Mouse (Mus musculus): ENCODE data around the gene Ntn3. TPM values are rescaled to one million over a fixed set of nuclear protein-coding genes. Genes with fewer than 3 reads are reported as not detected.

Ntn3 gene
- 9.2 and 9.5 TPM in 2 replicates for polyA plus RNA-seq (2014; fragmentation: Nextera tagmentation; extraction: Ambion mirVana)

DNA sequence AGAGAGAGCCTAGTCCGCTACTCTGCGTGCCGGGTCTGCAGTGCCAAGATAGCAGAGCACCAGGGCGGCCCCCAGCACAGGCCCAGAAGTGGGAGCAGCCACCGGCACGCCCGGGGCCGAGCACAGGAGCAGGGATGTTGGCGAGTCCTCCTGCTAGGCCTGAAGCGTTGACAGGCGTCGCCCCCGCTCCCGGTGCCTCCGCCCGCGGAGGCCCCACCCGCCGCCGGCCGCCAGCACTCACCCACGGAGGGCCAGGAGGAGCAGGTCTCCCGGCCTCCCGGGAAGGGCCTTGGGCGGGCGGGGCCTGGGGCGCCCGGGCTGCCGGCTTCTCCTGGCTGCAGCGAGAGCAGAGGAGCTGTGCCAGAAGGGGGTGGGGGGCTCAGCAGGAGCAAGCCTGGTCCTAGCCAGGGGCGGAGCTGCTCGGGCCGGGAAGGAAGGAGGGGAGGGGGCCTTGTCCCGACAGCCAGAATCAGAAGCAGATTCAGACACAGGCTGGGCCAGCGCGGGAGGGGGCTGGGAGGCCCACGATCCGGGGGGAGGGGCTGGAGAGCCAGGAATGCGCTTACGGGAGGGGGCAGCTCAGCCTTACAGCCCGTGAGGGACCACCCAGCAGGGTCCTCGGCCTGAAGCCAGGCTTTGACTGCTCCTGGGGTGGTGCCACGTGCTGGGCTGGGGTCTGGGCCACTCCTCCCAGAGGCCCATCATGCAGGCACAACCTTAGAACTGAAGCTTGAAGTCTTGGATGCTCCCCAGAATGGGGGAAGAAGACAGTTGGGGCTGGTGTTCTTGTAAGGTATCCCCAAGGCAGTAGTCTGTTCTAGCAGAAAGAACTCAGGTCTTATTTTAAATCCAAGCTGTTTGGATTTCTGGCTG is at the start of gene Ntn3:
Gene Ntn3, minus strand, starts transcription at position 489 of the 873 bp plus-strand sequence.
- no peaks in the 10 kb centered on the region for H3K36me3 ChIP-seq (ENCODE audit: control insufficient read depth, insufficient read depth, low read length)
- peaks cover 3% of the 10 kb centered on the region; the same call in 1 of the 2 replicates for H3K27me3 ChIP-seq (ENCODE audit: control insufficient read depth, insufficient read depth, low read length)

DNA sequence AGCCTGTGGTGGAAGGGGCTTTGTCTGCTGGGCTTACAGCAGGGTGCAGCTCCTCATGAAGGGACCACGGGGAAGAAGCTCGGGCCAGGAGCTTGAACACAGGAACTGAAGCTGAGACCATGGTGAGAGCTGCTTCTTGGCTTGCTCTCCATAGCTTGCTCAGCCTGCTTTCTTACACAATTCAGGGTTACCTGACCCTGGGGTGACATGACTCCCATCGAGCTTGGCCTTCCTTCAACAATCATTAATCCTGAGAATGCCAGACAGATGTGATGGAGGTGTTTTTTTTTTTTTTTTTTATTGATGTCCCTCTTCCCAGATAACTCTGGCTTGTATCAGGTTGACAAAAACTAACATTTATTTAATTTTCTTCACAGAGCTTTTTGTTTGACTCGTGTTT is 49.6 kb upstream of the Ntn3 start:
- no peaks in the 10 kb centered on the region for H3K4me1 ChIP-seq (ENCODE audit: control insufficient read depth, insufficient read depth, low read length)
- ATAC-seq (ENCODE audit: insufficient number of reproducible peaks, low FRiP score, low TSS enrichment, low read depth) (no peak), DNase-seq (ENCODE audit: low spot score) (no peak)
- no peak overlapping the region for H3K4me3 ChIP-seq (ENCODE audit: low read depth, low read length)
- WGBS = 80% methylated on average over 4 of the region's 4 CpGs
- no peaks in the 10 kb centered on the region for H3K27me3 ChIP-seq (ENCODE audit: control insufficient read depth, insufficient read depth, low read length)
- no peak overlapping the region for H3K27ac ChIP-seq (replicated peaks; ENCODE audit: low read depth, low read length)
- H3K36me3 ChIP-seq (ENCODE audit: control insufficient read depth, insufficient read depth, low read length) = no peaks in the 10 kb centered on the region
- H3K9ac ChIP-seq (ENCODE audit: low read length) = no peak overlapping the region
- no peak overlapping the region for H3K4me2 ChIP-seq (ENCODE audit: low read depth, severe bottlenecking)
- H3K9me3 ChIP-seq (ENCODE audit: control insufficient read depth, low read length) = no peaks in the 10 kb centered on the region

More for the DNA sequence above, at the start of gene Ntn3:
- peak within 1 kb of the TSS; percentile 88 for H3K27ac ChIP-seq (replicated peaks; ENCODE audit: low read depth, low read length)
- WGBS = under 1% methylated on average over 36 of the region's 43 CpGs
- no peaks in the 10 kb centered on the region for H3K9me3 ChIP-seq (ENCODE audit: control insufficient read depth, low read length)
- H3K4me2 ChIP-seq (ENCODE audit: low read depth, severe bottlenecking) = peak within 1 kb of the TSS; percentile 86
- ATAC-seq (ENCODE audit: insufficient number of reproducible peaks, low FRiP score, low TSS enrichment, low read depth) (peak; percentile 78), DNase-seq (ENCODE audit: low spot score) (peak; percentile 94)
- H3K4me3 ChIP-seq (ENCODE audit: low read depth, low read length) = peak within 1 kb of the TSS; percentile 62
- peaks cover 63% of the 10 kb centered on the region for H3K4me1 ChIP-seq (ENCODE audit: control insufficient read depth, insufficient read depth, low read length)
- peak within 1 kb of the TSS; percentile 78 for H3K9ac ChIP-seq (ENCODE audit: low read length)

DNA sequence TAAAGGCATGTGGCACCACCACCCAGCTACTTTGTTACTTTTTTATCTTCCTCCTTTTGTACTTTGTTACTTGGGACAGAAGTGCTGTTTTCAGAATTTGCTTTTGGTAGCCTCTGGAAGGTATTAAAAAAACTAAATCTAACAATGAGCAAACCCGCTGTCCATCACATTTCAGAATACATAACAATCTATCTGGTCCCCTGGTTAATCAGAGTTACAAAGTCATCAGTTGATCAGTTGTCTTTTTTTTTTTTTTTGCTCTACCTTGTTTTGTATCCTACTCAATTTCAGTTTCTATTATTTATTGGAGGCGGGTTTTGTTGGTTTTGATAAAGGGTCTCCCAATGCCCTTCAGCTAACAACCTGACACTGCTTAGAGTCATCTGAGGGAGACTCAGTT is 43.0 kb upstream of the Ntn3 start:
- Histone ChIP-seq H3K4me3 (ENCODE audit: low read depth, low read length) (no peak overlapping the region), H3K27ac (replicated peaks; ENCODE audit: low read depth, low read length) (no peak overlapping the region), H3K9me3 (ENCODE audit: control insufficient read depth, low read length) (no peaks in the 10 kb centered on the region), H3K4me2 (ENCODE audit: low read depth, severe bottlenecking) (peak overlapping the region; percentile 77; the same call in 1 of the 2 replicates), H3K36me3 (ENCODE audit: control insufficient read depth, insufficient read depth, low read length) (peaks cover 11% of the 10 kb centered on the region), H3K27me3 (ENCODE audit: control insufficient read depth, insufficient read depth, low read length) (no peaks in the 10 kb centered on the region), H3K4me1 (ENCODE audit: control insufficient read depth, insufficient read depth, low read length) (peaks cover 7% of the 10 kb centered on the region), H3K9ac (ENCODE audit: low read length) (no peak overlapping the region)
- DNase-seq (ENCODE audit: low spot score) (no peak), ATAC-seq (ENCODE audit: insufficient number of reproducible peaks, low FRiP score, low TSS enrichment, low read depth) (no peak)
- 100% methylated on average over 2 of the region's 2 CpGs for WGBS

DNA sequence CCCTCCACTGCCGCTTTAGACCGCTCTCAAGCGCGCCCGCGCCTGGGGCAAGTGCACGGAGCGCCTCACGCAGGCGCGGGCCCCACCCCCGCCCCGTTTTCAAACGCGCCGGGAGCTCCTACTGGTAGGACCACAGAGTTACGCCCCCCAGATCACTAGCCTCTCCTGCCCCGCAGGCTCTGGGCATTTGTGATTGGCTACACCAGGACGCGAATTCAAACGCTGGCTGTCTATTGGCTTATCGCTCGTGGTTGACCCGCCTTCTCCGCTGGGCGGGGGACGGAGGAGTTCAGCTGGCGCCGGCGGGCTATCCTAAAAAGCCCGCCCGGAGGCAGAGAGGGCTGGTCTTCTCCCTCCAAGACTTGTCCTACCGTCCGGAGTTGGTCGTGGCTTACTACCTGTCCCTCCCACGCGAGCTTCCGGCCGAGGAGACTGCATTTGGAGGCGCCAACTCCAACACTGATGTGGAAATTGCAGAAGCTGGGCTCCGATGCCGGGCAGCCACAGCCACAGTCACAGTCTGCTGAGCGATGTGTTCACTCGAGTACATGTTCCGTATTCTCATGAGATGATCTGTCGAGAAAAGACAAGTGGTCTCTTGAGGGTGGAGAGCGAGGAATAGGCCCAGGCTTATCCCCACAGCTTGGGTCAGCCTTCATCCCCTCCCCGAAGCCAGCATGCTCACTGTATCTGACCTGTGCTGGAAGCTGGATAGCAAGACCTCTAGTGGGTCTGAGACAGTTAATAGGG is 42.2 kb upstream of the Ntn3 start, which contains the start of gene Ccnf:
Gene Ccnf, minus strand, starts transcription at position 165 of the 750 bp plus-strand sequence.
- Histone ChIP-seq H3K27ac (replicated peaks; ENCODE audit: low read depth, low read length) (peak within 1 kb of the TSS; percentile 80), H3K4me2 (ENCODE audit: low read depth, severe bottlenecking) (peak within 1 kb of the TSS; percentile 77)

DNA sequence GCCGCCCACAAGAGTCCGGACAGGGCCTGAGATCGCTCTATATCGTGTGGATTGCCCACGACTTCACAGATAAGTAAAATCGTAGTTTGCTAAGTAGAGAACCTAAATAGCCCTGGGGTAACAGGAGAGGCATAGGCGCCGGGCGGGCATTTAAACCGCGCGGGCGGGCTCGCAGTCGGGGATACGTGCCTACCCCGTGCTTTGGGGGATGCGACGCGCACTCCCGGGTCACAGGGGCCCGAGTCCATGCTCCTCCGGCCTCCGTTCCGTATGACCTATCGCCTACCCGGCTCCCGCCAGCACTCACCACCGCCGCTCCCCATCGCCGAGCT is 41.6 kb upstream of the Ntn3 start:
- peaks cover 14% of the 10 kb centered on the region for H3K36me3 ChIP-seq (ENCODE audit: control insufficient read depth, insufficient read depth, low read length)
- no peaks in the 10 kb centered on the region for H3K9me3 ChIP-seq (ENCODE audit: control insufficient read depth, low read length)
- ATAC-seq (ENCODE audit: insufficient number of reproducible peaks, low FRiP score, low TSS enrichment, low read depth) = peak; percentile 14; the same call in 1 of the 2 replicates
- H3K4me2 ChIP-seq (ENCODE audit: low read depth, severe bottlenecking) = peak overlapping the region; percentile 77
- peaks cover 7% of the 10 kb centered on the region for H3K4me1 ChIP-seq (ENCODE audit: control insufficient read depth, insufficient read depth, low read length)
- no peak for DNase-seq (ENCODE audit: low spot score)
- H3K27me3 ChIP-seq (ENCODE audit: control insufficient read depth, insufficient read depth, low read length) = no peaks in the 10 kb centered on the region
- 0% methylated on average over 32 of the region's 32 CpGs for WGBS
- H3K27ac ChIP-seq (replicated peaks; ENCODE audit: low read depth, low read length) = peak overlapping the region; percentile 72
- peak overlapping the region; percentile 86 for H3K4me3 ChIP-seq (ENCODE audit: low read depth, low read length)
- H3K9ac ChIP-seq (ENCODE audit: low read length) = peak overlapping the region; percentile 85

More for the DNA sequence above, 42.2 kb upstream of the Ntn3 start, which contains the start of gene Ccnf:
- WGBS = under 1% methylated on average over 48 of the region's 48 CpGs
- peak; percentile 97 for DNase-seq (ENCODE audit: low spot score)
- Histone ChIP-seq H3K4me1 (ENCODE audit: control insufficient read depth, insufficient read depth, low read length) (peaks cover 7% of the 10 kb centered on the region), H3K27me3 (ENCODE audit: control insufficient read depth, insufficient read depth, low read length) (no peaks in the 10 kb centered on the region), H3K9ac (ENCODE audit: low read length) (peak within 1 kb of the TSS; percentile 85), H3K4me3 (ENCODE audit: low read depth, low read length) (peak within 1 kb of the TSS; percentile 86), H3K9me3 (ENCODE audit: control insufficient read depth, low read length) (no peaks in the 10 kb centered on the region), H3K36me3 (ENCODE audit: control insufficient read depth, insufficient read depth, low read length) (peaks cover 13% of the 10 kb centered on the region)
- ATAC-seq (ENCODE audit: insufficient number of reproducible peaks, low FRiP score, low TSS enrichment, low read depth) = peak; percentile 100

DNA sequence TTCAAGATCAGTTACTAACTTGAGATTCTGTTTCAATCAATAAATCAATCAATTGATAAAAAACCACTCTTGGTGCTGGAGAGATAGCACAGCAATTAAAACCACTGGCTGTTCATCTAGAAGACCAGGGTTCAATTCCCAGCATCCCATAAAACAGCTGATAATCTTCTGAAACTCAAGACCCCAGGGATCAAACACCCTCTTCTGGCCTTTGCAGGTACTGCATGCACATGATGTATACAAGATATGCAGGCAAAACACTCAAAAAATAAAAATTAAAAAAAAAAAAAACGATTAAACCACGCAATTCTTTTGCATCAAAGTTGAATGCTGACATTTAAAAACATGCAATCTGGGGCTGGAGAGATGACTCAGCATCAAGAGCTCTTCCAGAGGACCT is 39.3 kb upstream of the Ntn3 start:
- WGBS = 96% methylated on average over 2 of the region's 2 CpGs
- Histone ChIP-seq H3K27me3 (ENCODE audit: control insufficient read depth, insufficient read depth, low read length) (no peaks in the 10 kb centered on the region), H3K36me3 (ENCODE audit: control insufficient read depth, insufficient read depth, low read length) (peaks cover 31% of the 10 kb centered on the region), H3K4me3 (ENCODE audit: low read depth, low read length) (no peak overlapping the region), H3K9ac (ENCODE audit: low read length) (no peak overlapping the region), H3K4me2 (ENCODE audit: low read depth, severe bottlenecking) (no peak overlapping the region), H3K9me3 (ENCODE audit: control insufficient read depth, low read length) (peaks cover 4% of the 10 kb centered on the region; the same call in 1 of the 2 replicates), H3K27ac (replicated peaks; ENCODE audit: low read depth, low read length) (no peak overlapping the region), H3K4me1 (ENCODE audit: control insufficient read depth, insufficient read depth, low read length) (peaks cover 7% of the 10 kb centered on the region)
- DNase-seq (ENCODE audit: low spot score) = no peak
- no peak for ATAC-seq (ENCODE audit: insufficient number of reproducible peaks, low FRiP score, low TSS enrichment, low read depth)

DNA sequence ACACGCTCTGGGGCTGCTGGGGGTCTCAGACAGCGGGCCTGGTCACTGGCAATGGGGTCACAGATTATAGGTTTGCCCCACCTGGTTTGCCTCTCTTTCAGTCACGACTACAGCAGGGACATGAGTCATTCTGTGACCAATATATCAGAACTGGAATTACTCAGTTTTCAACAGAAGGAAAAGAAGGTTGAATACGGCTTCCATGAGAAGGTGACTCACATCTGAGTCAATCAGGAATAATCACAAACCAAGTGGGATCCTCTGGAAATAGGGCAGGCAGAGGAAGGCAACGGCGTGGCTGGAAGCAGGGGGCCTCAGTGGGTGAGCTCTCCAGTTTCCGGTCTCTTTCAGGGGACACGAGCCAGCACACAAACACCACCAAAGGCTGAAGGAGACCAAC is 34.7 kb upstream of the Ntn3 start:
- no peaks in the 10 kb centered on the region for H3K27me3 ChIP-seq (ENCODE audit: control insufficient read depth, insufficient read depth, low read length)
- H3K36me3 ChIP-seq (ENCODE audit: control insufficient read depth, insufficient read depth, low read length) = peaks cover 62% of the 10 kb centered on the region
- ATAC-seq (ENCODE audit: insufficient number of reproducible peaks, low FRiP score, low TSS enrichment, low read depth) = no peak
- H3K4me2 ChIP-seq (ENCODE audit: low read depth, severe bottlenecking) = no peak overlapping the region
- H3K9me3 ChIP-seq (ENCODE audit: control insufficient read depth, low read length) = peaks cover 4% of the 10 kb centered on the region; the same call in 1 of the 2 replicates
- no peak overlapping the region for H3K4me3 ChIP-seq (ENCODE audit: low read depth, low read length)
- no peak overlapping the region for H3K9ac ChIP-seq (ENCODE audit: low read length)
- H3K27ac ChIP-seq (replicated peaks; ENCODE audit: low read depth, low read length) = no peak overlapping the region
- no peak for DNase-seq (ENCODE audit: low spot score)
- WGBS = 98% methylated on average over 8 of the region's 8 CpGs
- no peaks in the 10 kb centered on the region for H3K4me1 ChIP-seq (ENCODE audit: control insufficient read depth, insufficient read depth, low read length)

DNA sequence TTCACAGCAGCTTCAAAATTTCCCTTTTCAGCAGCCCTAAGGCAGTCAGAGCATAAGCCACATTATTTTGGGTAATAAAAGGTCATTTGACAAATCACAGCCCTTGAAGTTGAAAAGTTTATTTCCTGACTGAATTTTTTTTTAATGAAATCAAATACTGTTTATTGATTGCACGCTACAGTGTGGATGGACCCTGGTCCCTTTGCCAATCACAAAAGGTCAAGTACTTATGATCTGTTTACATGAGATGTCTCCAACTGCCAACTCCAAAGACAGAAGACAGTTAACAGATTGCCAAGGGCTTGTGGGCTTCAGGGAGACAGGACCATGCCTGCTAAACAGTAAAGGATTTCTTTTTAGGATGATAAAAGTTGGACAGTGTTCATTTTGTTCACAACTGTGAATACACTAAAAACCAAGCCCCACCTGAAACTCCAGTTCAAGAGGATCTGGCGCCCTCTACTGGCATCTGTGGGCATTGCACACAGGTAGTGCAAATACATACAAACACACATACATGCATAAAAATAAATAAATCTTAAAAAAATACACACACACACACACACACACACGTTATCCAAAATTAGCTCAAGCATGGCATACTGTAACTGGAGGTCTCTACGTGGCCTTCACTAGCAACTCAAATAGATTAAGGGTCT is 34.1 kb upstream of the Ntn3 start:
- ATAC-seq (ENCODE audit: insufficient number of reproducible peaks, low FRiP score, low TSS enrichment, low read depth) (no peak), DNase-seq (ENCODE audit: low spot score) (peak; percentile 73)
- WGBS = 87% methylated on average over 4 of the region's 4 CpGs
- Histone ChIP-seq H3K9ac (ENCODE audit: low read length) (no peak overlapping the region), H3K9me3 (ENCODE audit: control insufficient read depth, low read length) (peaks cover 4% of the 10 kb centered on the region; the same call in 1 of the 2 replicates), H3K4me1 (ENCODE audit: control insufficient read depth, insufficient read depth, low read length) (no peaks in the 10 kb centered on the region), H3K4me2 (ENCODE audit: low read depth, severe bottlenecking) (no peak overlapping the region), H3K27ac (replicated peaks; ENCODE audit: low read depth, low read length) (no peak overlapping the region), H3K4me3 (ENCODE audit: low read depth, low read length) (no peak overlapping the region), H3K36me3 (ENCODE audit: control insufficient read depth, insufficient read depth, low read length) (peaks cover 60% of the 10 kb centered on the region), H3K27me3 (ENCODE audit: control insufficient read depth, insufficient read depth, low read length) (no peaks in the 10 kb centered on the region)
